Mouse (Mus musculus) cerebellum, adult 18-20 months (tissue): ENCODE results near the gene 1700029H14Rik.

ENCODE experiments used
- DNase-seq, 2 experiments: peaks; one replicate each; pipeline ENCODE4 v3.0.0; 2021

Gene 1700029H14Rik

GRCm38 (mm10) chr8:13503936-13504606 is 58.2 kb downstream of the 1700029H14Rik start:
- no peak for DNase-seq

- DNase-seq: no peak
Measured at GRCm38 (mm10) chr8:13501221-13501620, 61.0 kb downstream of the 1700029H14Rik start.
